Mouse (Mus musculus) hindbrain, embryonic 13.5 days (tissue): ENCODE measurements at regions not wholly inside any gene's neighbourhood (a gene's known extent, or its start where the extent isn't known, plus 50 kb on each side); places are given as distances from the start of the nearest gene placed in this dataset.

Experiments
- ATAC-seq: fragments of 200-750 bp; cut with Nextera tagmentation; 2 replicates; pipeline ENCODE4 v1.8.0; 2017; ENCODE audit warnings: moderate TSS enrichment; ENCODE audit not compliant: low FRiP score
- H3K27ac ChIP-seq: fragments of 300-500 bp; sonication (generic); 2 replicates; pipeline ENCODE4 v1.5.1; 2015; ENCODE audit warnings: inconsistent platforms, mild to moderate bottlenecking, moderate library complexity
- H3K27me3 ChIP-seq: fragments of 300-500 bp; sonication (generic); 2 replicates; pipeline ENCODE4 v1.6.1; 2015; ENCODE audit warnings: mild to moderate bottlenecking, inconsistent platforms
- H3K36me3 ChIP-seq: fragments of 300-500 bp; sonication (generic); 2 replicates; pipeline ENCODE4 v1.6.1; 2015; ENCODE audit warnings: mild to moderate bottlenecking, inconsistent platforms
- H3K4me1 ChIP-seq: fragments of 300-500 bp; sonication (generic); replicated peaks from 2 replicates; pipeline ENCODE4 v1.6.1; 2015; ENCODE audit warnings: inconsistent platforms
- H3K4me2 ChIP-seq: fragments of 300-500 bp; sonication (generic); 2 replicates; pipeline ENCODE4 v1.6.1; 2015; ENCODE audit warnings: inconsistent platforms, mild to moderate bottlenecking, moderate library complexity
- H3K4me3 ChIP-seq: fragments of 300-500 bp; sonication (generic); 2 replicates; pipeline ENCODE4 v1.5.1; 2015; ENCODE audit warnings: mild to moderate bottlenecking, inconsistent platforms
- H3K9ac ChIP-seq: fragments of 300-500 bp; sonication (generic); 2 replicates; pipeline ENCODE4 v1.6.1; 2015; ENCODE audit warnings: mild to moderate bottlenecking, inconsistent platforms
- H3K9me3 ChIP-seq: fragments of 300-500 bp; sonication (generic); 2 replicates; pipeline ENCODE4 v1.6.1; 2016; ENCODE audit warnings: inconsistent platforms
- WGBS: fragments of 180-500 bp; shearing (Covaris S2); methylation state at CpG from one replicate; pipeline ENCODE4 v1.1.7; 2015; 5-methylcytosine and 5-hydroxymethylcytosine counted together

DNA sequence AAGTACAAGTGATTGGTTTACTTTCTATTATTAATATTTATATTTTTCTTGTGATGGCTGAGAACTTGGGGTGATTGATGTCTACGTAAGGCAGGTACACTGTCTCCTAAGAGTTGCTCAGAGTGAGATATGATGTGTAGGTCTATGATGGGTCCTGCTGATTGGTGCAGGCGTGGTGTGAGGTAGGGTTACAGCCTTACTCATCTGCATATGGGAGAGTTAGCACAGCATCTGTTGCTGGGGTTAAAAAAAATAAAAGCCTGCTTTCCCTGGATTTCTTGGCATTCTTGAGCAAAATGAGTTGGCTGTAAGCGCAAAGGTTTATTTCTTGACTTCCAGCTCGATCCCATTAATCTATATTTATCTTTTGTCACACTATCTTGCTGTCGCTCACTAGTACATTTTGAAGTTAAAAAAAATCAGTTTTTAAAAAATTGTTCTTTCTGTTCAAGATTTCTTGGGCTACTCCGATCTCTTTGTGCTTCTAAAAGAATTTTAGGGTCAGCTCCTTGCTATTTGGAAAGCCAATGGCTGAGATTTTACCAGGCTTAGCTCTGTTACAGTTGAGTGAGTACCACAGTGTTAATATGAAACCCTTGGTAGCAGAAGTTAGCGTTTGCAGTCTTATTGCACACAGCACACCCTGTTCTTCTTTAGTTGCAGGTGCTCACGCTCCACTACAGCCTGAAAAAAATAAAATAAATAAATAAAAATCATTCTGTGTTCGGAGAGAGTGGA lies 482.0 kb downstream of the Plekhb2 start:
- 84% methylated on average over 9 of the region's 9 CpGs for WGBS
- H3K4me3 ChIP-seq, result no peak overlapping the region
- no peaks in the 10 kb centered on the region for H3K36me3 ChIP-seq
- H3K9ac ChIP-seq, result no peak overlapping the region
- no peaks in the 10 kb centered on the region for H3K27me3 ChIP-seq
- no peaks in the 10 kb centered on the region for H3K4me1 ChIP-seq
- H3K9me3 ChIP-seq, result no peaks in the 10 kb centered on the region
- no peak overlapping the region for H3K27ac ChIP-seq
- ATAC-seq, result no peak
- H3K4me2 ChIP-seq, result no peak overlapping the region

DNA sequence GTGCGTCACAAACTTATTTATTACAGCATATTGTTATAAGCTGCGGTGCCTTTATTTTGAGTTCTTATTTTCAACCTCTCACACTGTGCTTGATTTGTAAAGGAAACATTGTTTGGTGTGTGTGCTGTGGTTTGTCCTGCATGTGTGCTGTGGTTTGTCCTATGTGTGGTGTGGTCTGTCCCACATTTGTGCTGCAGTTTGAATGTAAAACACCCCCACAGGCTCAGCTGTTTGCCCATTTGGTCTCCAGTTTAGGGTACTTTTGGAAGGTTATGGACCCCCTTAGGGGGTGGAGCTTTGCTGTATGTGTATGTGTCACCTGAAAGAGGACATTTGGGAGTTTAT lies 482.5 kb downstream of the Plekhb2 start:
- no peak overlapping the region for H3K9ac ChIP-seq
- no peaks in the 10 kb centered on the region for H3K36me3 ChIP-seq
- no peak overlapping the region for H3K27ac ChIP-seq
- H3K4me2 ChIP-seq, result no peak overlapping the region
- H3K9me3 ChIP-seq, result no peaks in the 10 kb centered on the region
- ATAC-seq, result no peak
- H3K27me3 ChIP-seq, result no peaks in the 10 kb centered on the region
- WGBS, result 97% methylated on average over 2 of the region's 2 CpGs
- H3K4me3 ChIP-seq, result no peak overlapping the region
- H3K4me1 ChIP-seq, result no peaks in the 10 kb centered on the region

- Histone ChIP-seq H3K27ac (no peak overlapping the region), H3K4me3 (no peak overlapping the region), H3K27me3 (no peaks in the 10 kb centered on the region), H3K9ac (no peak overlapping the region), H3K9me3 (no peaks in the 10 kb centered on the region), H3K4me2 (no peak overlapping the region), H3K4me1 (no peaks in the 10 kb centered on the region), H3K36me3 (no peaks in the 10 kb centered on the region)
- ATAC-seq, result no peak
- WGBS, result 93% methylated on average over 3 of the region's 3 CpGs
Observed at GRCm38 (mm10) chr1:35337647-35338046, 487.9 kb downstream of the Plekhb2 start.

- Histone ChIP-seq H3K36me3 (no peaks in the 10 kb centered on the region), H3K4me1 (no peaks in the 10 kb centered on the region), H3K27ac (no peak overlapping the region), H3K9ac (no peak overlapping the region), H3K9me3 (no peaks in the 10 kb centered on the region), H3K4me3 (no peak overlapping the region), H3K4me2 (no peak overlapping the region), H3K27me3 (no peaks in the 10 kb centered on the region)
- 80% methylated on average over 3 of the region's 3 CpGs for WGBS
- no peak for ATAC-seq
Observed at GRCm38 (mm10) chr1:35338184-35338583, 488.4 kb downstream of the Plekhb2 start.

- H3K27me3 ChIP-seq, result no peaks in the 10 kb centered on the region
- no peak overlapping the region for H3K9ac ChIP-seq
- H3K4me2 ChIP-seq, result no peak overlapping the region
- no peak overlapping the region for H3K27ac ChIP-seq
- ATAC-seq, result no peak
- H3K9me3 ChIP-seq, result no peaks in the 10 kb centered on the region
- H3K4me3 ChIP-seq, result no peak overlapping the region
- WGBS, result 76% methylated on average over 1 of the region's 1 CpGs
- no peaks in the 10 kb centered on the region for H3K4me1 ChIP-seq
- H3K36me3 ChIP-seq, result no peaks in the 10 kb centered on the region
Observed at GRCm38 (mm10) chr1:35344539-35344938, 494.8 kb downstream of the Plekhb2 start.

DNA sequence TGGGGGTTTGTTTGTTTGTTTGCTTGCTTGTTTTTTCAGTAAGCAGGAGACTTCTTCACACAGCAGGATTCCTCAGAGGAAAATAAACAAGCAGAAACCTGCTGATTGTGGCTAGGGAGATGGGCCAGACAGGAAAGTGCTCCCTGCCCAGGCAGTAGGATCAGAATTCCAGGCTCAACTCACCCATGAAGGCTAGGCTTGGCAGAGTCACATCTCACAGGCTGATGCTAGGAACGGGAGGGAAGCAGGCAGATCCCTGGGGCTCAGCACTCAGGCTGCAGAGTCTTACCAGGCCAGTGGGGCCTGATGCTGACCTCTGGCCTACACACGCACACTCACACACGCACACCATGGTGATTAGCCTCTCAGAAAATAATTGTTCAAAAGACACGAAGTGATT lies 498.5 kb downstream of the Plekhb2 start:
- Histone ChIP-seq H3K4me2 (no peak overlapping the region), H3K9ac (no peak overlapping the region), H3K9me3 (no peaks in the 10 kb centered on the region), H3K27ac (no peak overlapping the region), H3K4me3 (no peak overlapping the region), H3K27me3 (no peaks in the 10 kb centered on the region), H3K4me1 (no peaks in the 10 kb centered on the region), H3K36me3 (no peaks in the 10 kb centered on the region)
- ATAC-seq, result no peak
- 66% methylated on average over 4 of the region's 4 CpGs for WGBS

DNA sequence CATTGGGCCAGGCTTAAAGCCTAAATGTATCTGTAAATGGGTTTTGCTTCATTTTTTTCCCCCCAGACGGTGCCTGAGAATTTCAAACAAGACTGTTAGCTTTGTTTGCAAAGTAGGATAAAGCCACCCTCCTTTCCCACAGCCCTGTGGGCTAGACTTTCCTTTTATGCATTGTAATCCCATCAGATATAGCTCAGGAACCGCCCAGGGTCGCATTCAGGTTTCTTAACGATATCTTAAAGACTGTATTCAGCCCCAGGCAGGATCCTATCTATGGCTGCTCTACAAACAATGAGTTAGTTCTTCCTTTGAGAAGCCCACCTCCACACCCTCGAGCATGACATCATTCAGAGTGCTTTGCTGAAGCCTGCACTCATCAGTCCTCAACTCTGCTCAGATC lies 509.2 kb downstream of the Plekhb2 start:
- H3K4me3 ChIP-seq, result no peak overlapping the region
- H3K27me3 ChIP-seq, result no peaks in the 10 kb centered on the region
- H3K36me3 ChIP-seq, result no peaks in the 10 kb centered on the region
- ATAC-seq, result no peak
- no peaks in the 10 kb centered on the region for H3K9me3 ChIP-seq
- H3K4me1 ChIP-seq, result no peaks in the 10 kb centered on the region
- no peak overlapping the region for H3K9ac ChIP-seq
- 56% methylated on average over 5 of the region's 5 CpGs for WGBS
- H3K4me2 ChIP-seq, result no peak overlapping the region
- no peak overlapping the region for H3K27ac ChIP-seq

DNA sequence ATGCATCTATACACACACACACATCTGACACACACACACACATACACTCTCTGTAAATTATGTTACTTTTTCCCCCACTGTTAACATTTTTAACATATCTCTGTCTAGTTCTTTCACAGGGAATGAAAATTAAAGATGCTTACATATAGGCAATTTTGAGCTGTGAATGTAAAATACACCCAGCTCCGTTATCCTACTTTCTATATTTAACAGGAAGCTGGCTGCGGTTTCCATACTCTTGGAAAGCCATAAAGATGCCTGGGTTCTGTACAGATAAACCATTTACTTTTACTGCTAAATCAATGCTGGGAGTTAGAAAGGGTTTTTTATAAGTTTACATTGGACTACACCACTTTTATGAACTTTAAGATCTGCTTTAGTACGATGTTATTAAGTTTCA lies 511.7 kb downstream of the Plekhb2 start:
- 97% methylated on average over 3 of the region's 3 CpGs for WGBS
- no peak for ATAC-seq
- H3K27me3 ChIP-seq, result no peaks in the 10 kb centered on the region

GRCm38 (mm10) chr1:35362836-35363235 lies 513.1 kb downstream of the Plekhb2 start:
- Histone ChIP-seq H3K9ac (no peak overlapping the region), H3K9me3 (no peaks in the 10 kb centered on the region), H3K27me3 (no peaks in the 10 kb centered on the region), H3K4me1 (no peaks in the 10 kb centered on the region), H3K36me3 (no peaks in the 10 kb centered on the region), H3K4me2 (no peak overlapping the region), H3K27ac (no peak overlapping the region), H3K4me3 (no peak overlapping the region)
- 50% methylated on average over 3 of the region's 3 CpGs for WGBS
- ATAC-seq, result no peak

More for the DNA sequence above, 511.7 kb downstream of the Plekhb2 start:
- no peaks in the 10 kb centered on the region for H3K9me3 ChIP-seq
- no peaks in the 10 kb centered on the region for H3K4me1 ChIP-seq
- H3K4me2 ChIP-seq, result no peak overlapping the region
- H3K36me3 ChIP-seq, result no peaks in the 10 kb centered on the region
- H3K27ac ChIP-seq, result no peak overlapping the region
- H3K9ac ChIP-seq, result no peak overlapping the region
- H3K4me3 ChIP-seq, result no peak overlapping the region

DNA sequence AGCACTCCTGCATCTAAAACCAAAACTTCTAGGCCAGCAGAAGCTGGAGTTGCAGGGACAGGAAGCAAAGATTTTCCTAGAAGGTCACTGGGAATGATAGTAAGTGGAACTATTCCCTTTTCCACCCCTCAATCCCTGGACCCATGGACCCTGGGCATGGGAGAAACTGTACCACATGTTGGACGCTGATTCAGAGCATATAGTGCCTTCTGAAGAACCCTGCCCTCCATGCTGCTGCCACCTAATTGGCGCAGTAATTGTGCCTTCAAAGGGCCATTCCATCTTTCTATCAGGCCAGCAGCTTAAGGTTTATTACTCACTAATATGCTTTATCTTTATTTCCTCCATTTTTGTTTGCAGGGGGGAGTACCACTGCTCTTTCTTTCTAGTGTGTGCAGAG lies 516.8 kb downstream of the Plekhb2 start:
- WGBS, result 98% methylated on average over 2 of the region's 2 CpGs
- Histone ChIP-seq H3K4me2 (no peak overlapping the region), H3K27me3 (no peaks in the 10 kb centered on the region), H3K36me3 (no peaks in the 10 kb centered on the region), H3K4me1 (no peaks in the 10 kb centered on the region), H3K4me3 (no peak overlapping the region), H3K9ac (no peak overlapping the region), H3K27ac (no peak overlapping the region), H3K9me3 (no peaks in the 10 kb centered on the region)
- ATAC-seq, result no peak

DNA sequence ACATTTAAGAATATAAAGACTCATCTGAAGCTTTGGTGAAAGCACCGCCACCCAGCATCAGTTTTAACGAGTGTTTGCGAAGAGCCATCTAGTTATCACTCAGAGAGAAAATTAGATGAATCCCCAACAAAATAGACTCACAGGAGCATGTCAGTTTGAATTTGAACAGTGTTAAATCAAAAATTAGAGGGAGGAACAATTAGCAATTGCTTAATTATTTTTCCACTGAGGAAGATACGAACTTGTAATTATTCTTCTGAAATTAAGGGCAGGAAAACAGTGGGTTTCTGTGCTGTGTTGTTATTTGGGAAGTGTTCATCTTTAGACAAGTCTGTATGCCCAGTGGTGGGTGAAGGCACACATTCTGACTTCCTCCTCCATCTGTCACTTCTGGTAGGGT lies 523.0 kb downstream of the Plekhb2 start:
- 82% methylated on average over 4 of the region's 4 CpGs for WGBS
- no peak overlapping the region for H3K4me3 ChIP-seq
- H3K36me3 ChIP-seq, result no peaks in the 10 kb centered on the region
- no peak overlapping the region for H3K9ac ChIP-seq
- no peaks in the 10 kb centered on the region for H3K9me3 ChIP-seq
- no peak overlapping the region for H3K4me2 ChIP-seq
- H3K4me1 ChIP-seq, result no peaks in the 10 kb centered on the region
- no peak overlapping the region for H3K27ac ChIP-seq
- ATAC-seq, result no peak
- H3K27me3 ChIP-seq, result no peaks in the 10 kb centered on the region

GRCm38 (mm10) chr1:35380633-35381385 lies 531.0 kb downstream of the Plekhb2 start:
- Histone ChIP-seq H3K4me3 (no peak overlapping the region), H3K9ac (no peak overlapping the region), H3K9me3 (no peaks in the 10 kb centered on the region), H3K27ac (no peak overlapping the region), H3K27me3 (no peaks in the 10 kb centered on the region), H3K4me2 (no peak overlapping the region), H3K36me3 (no peaks in the 10 kb centered on the region), H3K4me1 (peaks cover 5% of the 10 kb centered on the region; the same call in 1 of the 2 replicates)
- WGBS, result 71% methylated on average over 11 of the region's 11 CpGs
- ATAC-seq, result no peak

DNA sequence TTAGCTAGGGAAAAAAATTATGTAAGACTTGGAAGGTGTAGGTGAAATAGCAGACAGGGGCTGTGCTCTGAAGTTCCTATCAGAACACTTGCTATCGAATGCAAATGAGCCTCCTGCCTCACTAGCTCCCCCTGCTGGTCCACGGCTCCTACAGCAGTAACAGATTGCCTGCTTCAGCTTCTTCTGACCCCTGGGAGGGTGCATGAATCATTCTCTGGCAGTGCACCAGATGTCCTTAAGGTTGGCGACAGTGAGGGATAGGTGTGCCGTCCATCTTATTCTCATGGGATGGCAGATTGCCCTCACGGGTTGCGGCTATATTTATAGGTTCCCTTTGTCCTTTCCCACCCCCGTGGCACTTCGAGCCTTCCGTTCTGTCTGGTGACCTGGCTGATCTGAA lies 535.7 kb downstream of the Plekhb2 start:
- Histone ChIP-seq H3K9ac (peak overlapping the region; percentile 26; the same call in 1 of the 2 replicates), H3K4me2 (peak overlapping the region; percentile 23; the same call in 1 of the 2 replicates), H3K36me3 (no peaks in the 10 kb centered on the region), H3K4me1 (peaks cover 5% of the 10 kb centered on the region), H3K27me3 (no peaks in the 10 kb centered on the region), H3K4me3 (no peak overlapping the region), H3K27ac (peak overlapping the region; percentile 37; the same call in 1 of the 2 replicates), H3K9me3 (no peaks in the 10 kb centered on the region)
- WGBS, result 29% methylated on average over 9 of the region's 9 CpGs
- peak; percentile 47; the same call in 1 of the 2 replicates for ATAC-seq
